Mouse (Mus musculus) liver, adult 2 months (tissue): ENCODE results near the gene Ggps1.

ENCODE experiments used
- CTCF ChIP-seq: fragments of 200-500 bp; IDR thresholded peaks from 2 replicates; pipeline ENCODE4 v1.5.1; 2011; ENCODE audit warnings: low read depth, low read length, control low read depth
- POLR2A ChIP-seq: fragments of 200-500 bp; IDR thresholded peaks from 2 replicates; pipeline ENCODE4 v1.6.1; 2011; ENCODE audit warnings: low read length, control low read depth; ENCODE audit not compliant: insufficient read depth; ENCODE audit errors: extremely low read depth

DNA sequence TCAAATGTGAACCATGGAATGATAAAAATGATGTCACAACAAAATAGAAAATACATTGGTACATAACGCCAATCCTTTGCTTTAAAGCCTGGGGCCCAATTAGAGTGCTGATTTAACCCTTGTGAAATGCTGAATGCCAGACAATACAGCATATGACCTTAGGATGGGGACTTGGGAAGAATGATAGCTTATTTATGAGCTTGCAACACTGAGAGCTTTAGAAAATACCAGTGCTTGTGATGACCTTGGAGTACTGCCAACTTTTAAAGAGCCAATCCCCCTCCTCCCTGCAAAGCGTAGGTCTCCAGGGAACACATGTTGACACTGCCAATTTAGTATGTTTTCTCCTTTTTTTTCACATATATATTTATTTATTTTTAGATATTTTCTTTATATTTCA is 60.6 kb downstream of the Ggps1 start:
- TF ChIP-seq CTCF (no peak), POLR2A (no peak)
